Mouse (Mus musculus): ENCODE measurements around the gene Ifngr2.
"Not testable (repeated sequence)": the region's sequence is repeated elsewhere in the genome, so short reads cannot be mapped to it uniquely, and the experiment has no call there.

Ifngr2 gene

DNA sequence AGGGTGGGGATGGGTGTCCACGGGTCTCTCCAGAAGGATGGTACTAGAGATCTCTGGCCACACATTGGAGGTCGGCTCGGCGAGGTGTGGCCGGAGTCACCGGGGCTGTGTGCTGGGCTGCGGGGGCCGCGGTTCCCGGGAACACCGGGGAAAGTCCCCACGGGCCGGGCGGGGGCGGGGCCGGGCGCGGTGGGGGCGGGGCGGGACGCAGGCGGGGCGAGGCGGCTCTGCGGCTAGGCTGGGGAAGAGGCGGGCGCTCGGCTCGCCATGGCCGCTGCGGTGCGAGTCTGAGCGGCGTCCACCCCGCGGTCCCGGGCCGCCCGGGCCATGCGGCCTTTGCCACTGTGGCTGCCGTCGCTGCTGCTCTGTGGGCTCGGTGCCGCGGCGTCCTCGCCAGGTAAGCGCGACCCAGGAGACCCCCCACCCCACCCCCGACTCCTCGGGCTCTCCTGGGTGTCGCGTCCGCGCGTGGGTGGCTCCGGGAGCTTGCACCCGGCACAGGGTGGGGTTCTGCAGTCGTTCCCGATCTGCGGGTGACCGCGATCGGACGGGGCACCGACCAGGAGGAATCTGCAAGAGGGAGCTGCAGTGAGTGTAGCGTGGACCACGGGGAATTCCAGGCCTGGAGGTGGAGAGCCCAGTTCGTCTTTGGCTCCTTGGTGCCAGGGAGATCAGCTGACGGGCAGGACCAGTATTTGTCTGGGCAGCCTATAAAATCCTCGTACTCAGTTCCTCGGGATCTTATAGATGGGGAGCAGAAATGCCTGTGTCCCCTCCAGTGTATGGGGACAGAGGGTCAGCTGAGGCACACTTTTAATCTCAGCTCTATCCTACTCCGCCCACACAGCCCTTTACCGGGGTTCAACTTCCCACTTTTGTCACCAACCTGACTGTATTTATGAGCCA, at the start of gene Ifngr2:
Ifngr2 (plus strand) TSS at position 237 of the 906 bp plus-strand sequence.
- DNase-seq (ENCODE audit: low read depth, low spot score): no peak

DNA sequence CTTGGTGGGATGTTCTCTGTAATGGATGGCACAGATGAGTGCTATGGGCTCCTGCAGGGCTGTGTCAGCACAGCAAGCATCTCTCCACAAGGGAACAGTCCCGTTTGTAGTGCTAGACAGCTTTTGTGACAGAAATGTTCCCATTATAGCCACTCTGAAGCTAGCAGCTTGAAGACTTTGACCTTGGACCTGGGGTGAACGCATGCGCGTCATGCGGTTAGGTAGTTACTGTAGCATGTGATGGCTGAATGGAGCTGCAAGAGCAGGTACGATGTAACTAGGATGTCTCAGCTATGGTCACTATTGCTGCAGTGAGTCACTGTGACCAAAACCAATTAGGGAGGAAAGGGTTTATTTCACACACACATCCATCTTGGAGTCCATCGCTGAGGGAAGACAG, 48.8 kb upstream of the Ifngr2 start:
- DNase-seq (ENCODE audit: low read depth, low spot score): no peak

DNA sequence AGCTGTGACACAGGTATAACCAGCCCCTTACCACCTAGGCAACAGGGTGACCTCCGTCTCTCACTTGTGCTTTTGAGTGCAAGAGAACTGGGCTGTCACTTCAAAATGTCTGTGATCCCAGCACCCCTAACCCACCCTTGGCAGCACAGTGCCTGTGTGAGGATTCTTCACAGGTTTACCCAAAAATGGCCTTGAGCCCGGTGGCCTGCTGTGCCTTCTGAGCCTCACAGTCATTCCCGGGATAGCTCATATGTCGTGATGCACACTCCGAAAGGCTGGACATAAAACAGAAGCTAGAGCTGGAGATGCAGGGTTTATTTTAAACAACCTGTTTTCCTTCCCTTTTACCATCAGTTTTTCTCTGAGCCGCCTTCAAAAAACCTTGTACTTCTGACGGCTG, 42.2 kb upstream of the Ifngr2 start:
- DNase-seq (ENCODE audit: low read depth, low spot score): no peak

DNA sequence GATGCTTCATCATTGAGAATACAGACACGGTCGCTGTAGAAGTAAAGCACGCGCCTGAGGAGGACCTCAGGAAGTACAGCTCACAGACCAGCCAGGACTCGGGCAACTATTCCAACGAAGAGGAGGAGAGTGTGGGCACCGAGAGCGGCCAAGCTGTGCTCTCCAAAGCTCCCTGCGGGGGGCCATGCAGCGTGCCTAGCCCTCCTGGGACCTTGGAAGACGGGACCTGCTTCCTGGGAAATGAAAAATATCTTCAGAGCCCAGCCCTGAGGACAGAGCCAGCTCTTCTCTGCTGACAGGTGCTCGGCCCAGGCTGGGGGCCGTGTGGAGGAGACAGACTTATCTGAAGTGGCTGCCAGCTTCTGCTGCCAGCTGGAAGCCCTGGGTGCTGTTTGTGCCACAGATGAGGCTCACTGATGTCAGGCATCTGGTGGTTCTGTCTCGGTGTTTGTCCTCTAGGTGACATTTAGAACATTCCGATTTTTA, 41.7 kb upstream of the Ifngr2 start:
- DNase-seq (ENCODE audit: low read depth, low spot score): no peak

DNA sequence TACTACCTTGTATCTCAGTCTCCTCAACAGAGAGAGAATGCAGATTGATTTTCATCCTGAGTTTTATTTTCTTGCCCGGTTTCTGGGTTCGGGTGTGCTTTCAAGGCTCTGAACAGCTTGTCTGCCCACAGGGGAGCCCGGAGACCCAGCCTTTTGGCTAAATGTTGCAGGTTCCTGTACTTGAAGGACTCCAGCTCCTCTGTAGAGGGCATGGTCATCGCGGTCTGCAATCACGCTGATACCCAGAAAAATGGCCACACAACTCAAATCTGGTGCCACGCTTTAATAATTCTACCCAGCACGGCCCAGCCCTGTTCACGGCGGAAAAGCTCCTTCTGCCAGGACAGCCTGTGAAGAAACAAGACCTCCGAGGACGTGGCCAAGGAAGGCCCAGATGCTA, 40.5 kb upstream of the Ifngr2 start:
- no peak for DNase-seq (ENCODE audit: low read depth, low spot score)

DNA sequence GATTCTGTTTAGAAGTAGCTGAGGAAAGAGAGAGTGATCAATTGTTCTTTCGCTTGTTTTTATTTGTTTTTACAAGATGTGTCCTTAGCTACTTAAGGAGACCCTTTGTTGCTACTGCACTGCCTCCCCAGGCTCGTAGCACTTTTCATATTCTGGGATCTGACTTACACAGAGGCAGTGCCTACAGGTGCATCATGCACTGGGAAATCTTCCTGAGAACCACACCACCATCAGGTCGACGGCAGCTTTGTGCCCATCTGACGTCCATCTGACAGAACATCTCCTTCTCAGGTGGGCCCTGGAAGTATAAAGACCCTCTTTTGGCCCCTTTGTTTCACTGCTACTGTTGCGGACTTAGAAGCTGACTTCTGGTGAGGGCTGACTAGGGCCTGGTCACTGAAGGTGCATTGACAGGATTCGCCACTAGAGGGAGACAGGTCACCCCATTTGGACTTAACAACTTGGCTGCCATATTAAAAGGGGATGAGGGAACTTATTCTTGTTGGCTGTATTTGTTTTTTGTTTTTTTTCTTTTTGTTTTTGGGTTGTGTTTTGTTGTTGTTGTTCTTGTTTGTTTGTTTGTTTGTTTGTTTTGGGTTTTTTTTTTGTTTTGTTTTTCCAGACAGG, 34.6 kb upstream of the Ifngr2 start:
- DNase-seq (ENCODE audit: low read depth, low spot score): peak; percentile 81

DNA sequence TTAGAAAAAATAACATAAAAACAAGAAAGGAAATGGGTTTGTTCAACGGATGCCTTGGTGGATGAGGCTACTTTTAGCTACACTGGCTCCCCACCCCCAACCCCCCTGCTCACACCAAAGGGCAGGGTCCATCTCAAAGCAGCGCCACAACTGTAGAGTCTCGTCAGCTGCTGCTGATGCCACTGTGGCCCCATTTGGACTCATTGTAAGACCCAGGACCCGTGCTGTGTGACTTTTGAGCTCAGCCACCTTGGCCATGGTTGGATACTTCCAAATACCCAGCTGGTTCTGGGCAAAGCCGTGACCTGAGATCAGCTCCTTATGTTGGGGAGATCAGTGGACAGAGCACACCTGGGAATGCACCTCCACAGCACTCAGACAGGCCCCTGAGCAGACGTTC, 33.8 kb upstream of the Ifngr2 start:
- no peak for DNase-seq (ENCODE audit: low read depth, low spot score)

DNA sequence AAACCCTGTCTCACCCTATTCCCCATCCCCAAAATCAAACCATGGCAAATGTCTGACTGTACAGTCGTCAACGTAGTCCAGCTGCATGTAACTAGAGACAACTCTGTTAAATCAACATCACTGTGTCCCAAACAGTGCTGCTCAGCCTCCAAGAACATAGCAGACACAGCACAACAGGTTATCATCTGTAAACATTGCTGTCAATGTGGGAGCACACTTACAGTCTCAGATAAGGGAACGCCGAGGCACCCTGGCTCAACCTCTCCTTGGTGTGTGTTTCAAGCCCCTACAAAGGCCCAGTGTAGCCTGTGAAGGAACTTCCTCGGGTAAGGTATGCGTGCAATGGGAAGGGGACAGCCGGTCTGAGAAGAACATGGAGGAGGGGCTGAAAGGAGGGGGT, 29.9 kb upstream of the Ifngr2 start:
- DNase-seq (ENCODE audit: low read depth, low spot score): no peak

DNA sequence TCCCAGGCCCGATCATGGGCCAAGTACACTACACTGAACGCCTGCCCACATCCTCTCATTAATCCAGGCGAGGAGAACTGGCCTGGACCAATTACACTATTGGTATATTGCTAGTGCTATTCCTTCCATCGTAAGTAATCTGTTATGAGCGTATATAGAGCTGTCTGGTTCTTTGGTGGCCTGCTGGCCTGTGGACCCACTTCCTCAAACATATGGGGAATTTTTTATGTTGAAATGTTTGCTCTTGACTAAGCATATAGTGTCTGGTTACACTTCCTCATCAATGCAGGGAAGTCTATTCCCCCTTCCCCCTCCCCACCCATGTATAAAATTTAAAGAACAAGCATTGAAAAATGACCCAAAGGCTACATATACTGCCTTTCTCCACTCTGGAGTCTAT, 24.8 kb upstream of the Ifngr2 start:
- no peak for DNase-seq (ENCODE audit: low read depth, low spot score)

DNA sequence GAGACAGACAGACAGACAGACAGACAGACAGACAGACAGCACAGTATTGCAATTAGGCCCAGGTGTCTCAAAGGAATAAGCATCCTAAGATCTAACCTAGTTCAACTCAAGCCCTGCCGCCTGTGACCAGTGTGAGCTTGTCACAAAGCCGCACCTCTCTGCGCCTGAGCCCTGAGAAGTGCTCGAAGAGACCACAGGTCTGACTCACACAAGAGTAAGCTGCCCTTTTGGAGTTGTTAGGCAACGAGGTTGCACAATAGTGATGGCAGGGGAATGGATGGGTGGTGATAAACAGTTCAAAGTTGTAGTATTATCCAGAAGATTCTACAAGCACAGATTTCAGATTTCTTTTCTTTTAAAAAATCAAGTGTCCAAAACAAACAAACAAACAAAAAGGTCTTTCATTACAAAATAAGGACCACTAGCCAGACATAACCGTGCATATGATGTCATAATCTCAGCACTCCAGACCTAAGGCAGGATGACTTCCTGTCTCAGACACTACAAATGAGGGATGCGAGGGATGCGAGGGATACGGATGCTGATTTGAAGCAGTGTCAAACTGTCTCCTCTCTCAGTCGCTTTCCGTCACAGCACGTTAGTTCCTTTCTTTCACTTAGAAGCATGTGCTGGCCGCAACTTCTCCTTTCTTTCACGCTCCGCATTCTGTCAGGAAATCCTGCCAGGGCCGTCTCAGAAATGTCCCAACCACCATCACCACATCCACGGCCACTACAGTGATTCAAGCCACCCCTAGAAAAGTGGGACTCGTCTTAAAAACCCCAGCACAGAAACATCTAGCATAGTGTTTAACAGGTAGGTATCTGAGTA, 24.2 kb upstream of the Ifngr2 start:
- DNase-seq (ENCODE audit: low read depth, low spot score): no peak

DNA sequence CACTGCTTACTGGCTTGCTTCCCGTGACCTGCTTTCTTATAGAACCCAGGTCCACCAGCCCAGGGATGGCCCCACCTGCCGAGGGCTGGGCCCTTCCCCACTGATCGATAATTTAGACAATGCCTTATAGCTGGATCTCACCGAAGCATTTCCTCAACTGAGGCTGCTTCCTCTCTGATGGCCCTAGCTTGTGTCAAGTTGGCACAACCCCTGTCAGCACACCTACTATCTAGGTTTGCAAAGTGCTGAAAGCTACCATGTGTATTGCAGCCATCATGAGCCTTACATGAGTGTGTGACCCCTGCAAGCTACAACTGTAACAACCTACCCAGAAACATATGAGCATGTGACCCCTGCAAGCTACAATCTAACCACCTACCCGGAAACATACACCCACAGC, 22.7 kb upstream of the Ifngr2 start:
- DNase-seq (ENCODE audit: low read depth, low spot score): no peak

DNA sequence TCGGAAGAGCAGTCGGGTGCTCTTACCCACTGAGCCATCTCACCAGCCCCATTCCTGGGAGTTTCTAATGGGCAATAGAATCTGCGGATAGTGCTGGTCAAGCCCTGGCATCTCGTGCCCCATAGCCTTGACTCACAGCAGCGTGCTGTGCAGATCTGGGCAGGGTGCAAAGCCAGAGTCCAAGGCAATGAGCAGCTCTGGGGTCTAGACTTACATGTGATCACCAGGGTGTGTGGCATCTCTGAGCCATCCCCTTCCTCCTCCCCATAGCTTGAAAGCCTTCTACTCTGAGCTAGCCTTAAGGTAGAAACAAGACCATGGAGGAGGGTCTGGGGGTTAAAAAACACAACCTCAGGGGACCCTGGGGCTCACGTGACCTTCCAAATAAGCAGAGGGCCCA, 20.6 kb upstream of the Ifngr2 start:
- DNase-seq (ENCODE audit: low read depth, low spot score): no peak

DNA sequence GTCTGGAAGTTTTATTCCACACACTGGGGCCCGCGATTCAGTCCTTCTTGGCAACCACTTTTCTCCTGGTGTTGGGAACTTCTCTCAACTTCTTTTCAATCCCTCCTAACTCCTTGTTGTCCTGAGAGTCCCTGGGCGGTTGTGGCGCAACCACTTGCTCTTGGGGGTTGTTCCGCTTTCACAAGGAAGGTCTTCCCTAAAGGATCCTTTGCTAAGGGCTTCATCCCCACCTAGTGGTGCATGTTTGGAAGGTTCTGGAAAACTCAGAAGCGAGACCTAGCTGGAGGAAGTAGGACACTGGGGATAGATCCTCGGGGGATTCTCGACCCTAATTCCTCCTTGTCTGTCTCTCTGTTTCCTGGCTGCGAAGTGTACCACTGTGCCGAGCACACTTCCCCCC, 19.8 kb upstream of the Ifngr2 start:
- DNase-seq (ENCODE audit: low read depth, low spot score): peak; percentile 75

DNA sequence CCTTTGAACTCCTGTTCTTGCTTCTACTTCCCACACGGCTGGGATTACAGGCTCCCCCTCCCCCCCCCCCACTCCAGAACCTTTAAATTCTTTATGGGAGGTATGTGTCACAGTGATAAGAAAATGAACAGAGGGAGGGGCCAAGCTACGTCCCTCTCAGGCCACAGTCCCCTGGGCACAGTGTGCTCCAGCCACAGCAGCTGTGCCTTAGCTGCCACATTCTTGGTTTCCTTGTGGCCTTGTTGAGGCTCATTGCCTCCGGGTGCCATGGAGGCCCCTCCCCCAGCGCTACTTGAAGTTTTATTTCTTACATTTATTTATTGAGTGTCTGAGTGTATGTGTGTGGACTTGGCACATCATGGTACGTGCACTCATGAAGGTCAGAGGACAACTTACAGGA, 19.4 kb upstream of the Ifngr2 start:
- no peak for DNase-seq (ENCODE audit: low read depth, low spot score)

DNA sequence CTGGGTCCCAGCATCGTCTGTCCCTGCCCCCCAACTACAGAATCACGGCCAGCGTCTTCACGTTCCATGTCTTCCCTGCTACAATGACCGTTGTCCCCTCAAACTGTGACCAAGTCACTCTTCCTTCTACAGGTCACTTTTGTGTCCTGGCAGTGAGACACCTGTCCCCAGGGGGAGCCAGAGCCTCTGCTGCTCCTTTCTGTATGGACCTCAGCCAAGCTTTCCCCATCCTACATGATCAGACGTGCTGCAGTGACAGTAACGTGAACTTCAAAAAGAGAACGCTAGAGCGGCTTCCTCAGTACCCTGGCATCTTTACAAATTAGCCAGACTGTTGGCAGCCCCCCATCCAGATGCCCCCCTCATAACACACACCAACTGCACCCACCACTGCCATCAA, 18.3 kb upstream of the Ifngr2 start:
- DNase-seq (ENCODE audit: low read depth, low spot score): no peak

DNA sequence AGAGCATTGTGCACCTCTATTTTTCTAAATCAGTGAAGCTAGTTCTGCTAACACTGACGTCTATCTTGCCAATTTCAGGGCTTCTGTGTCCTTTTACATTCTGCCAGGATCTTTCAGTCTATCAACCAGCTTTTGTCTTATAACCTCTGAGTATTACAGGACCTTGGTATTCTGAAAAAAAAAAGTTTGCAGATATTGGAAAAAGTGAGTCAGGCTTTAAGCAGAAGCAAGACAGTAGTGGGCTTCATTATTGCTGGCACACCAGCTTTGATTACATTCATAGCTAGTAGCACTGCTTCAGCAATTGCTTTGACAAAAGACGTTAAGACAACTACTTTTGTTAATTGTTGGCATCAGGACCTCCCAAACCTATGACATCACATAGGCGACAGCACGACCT, 16.0 kb upstream of the Ifngr2 start:
- not testable (repeated sequence) for DNase-seq (ENCODE audit: low read depth, low spot score)

DNA sequence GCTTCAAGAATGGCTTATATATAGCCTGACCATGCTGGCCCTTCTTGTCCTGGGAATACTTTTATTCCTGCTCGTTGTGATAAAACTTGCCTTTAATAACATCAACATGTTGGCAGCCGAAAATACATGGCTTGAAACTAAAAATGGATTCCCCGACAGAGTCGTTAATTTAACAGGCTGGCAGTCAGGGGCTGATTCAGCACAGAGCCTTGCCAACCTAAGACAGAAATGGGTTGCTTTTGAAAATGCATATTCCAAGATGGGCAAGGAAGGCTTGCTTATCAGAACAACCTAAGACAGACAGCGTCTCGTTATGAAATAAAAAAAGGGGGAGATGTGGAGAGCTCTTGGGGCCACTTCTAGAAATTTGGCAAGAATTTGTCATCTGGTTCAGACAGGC, 15.0 kb upstream of the Ifngr2 start:
- DNase-seq (ENCODE audit: low read depth, low spot score): no peak

DNA sequence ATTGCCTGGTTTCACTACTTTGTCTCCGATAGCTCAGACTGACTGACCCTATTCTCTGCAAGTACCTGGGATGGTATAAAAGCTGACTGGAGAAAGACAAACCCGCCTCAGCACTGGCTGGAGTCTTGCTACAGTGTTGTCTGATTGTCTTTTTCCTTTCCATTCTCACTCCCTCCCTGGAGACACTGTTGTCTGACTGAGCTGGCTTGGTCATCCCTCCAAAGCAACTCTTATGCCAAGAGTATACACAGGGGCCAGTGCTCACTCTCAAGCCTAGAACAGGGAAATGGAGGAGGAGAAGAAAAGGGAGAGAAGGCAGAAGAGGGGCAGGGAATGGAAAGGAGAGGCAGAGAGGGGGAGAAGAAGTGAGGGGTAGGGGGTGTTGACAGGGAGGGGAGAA, 14.4 kb upstream of the Ifngr2 start:
- DNase-seq (ENCODE audit: low read depth, low spot score): no peak

DNA sequence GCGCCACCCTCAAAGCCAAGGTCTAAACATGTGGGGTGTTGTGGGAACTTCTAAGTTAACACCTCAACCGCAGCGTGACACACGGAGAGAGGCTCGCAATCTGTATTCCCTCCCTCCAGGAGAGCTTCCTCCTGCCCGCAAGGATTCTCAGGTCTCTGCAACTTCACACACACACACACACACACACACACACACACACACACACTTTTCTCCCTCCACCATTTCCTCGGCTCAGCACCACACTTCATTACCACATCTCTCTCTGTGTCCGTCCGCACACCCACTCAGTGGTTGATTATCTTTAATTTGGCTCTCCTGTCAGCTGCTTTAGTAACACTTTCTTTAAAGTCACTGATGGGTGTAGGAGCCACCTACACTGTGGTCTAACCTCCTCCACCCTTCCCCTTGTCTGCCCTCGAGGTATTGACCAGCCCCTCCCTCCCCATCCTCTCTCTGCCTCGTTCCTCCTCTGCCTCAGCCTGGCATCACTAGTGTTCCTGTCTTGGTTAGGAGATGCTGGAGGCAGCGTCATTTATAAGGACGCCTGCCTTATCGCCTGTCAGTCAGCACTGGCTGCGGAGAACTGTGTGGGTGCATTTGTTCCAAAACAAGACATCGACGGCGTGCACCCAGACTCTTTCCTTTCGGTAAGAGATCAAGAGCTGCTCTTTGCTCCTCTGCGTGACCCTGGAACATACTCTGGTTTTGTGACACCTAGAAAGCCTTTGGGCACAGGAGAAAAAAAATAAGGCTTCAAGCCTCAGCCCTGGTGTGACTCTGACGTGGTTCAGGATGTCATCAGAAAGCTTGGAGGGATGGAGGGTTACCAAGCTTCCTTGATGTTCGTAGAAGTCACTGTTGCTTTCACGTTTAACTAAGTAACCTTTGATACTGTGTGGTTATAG, 13.5 kb upstream of the Ifngr2 start:
- DNase-seq (ENCODE audit: low read depth, low spot score): no peak

DNA sequence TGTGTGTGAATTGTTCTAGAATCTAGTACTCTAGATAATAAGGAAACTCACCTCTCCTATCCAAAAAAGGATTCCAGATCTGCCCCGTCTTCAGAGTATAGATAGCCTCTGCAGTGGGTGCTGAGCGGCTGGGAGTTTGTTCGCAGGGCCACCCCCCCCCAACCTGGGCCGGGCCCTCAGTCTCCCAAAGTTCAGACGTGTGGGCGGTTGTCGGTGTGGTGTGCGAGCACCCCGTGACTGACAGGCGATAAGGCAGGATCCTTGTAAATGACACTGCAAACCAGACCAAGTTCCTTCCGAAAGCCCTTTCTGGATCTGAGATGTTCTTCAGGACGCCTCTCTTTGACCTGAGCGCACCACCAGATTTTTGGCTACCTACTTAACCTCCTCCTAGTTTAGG, 12.4 kb upstream of the Ifngr2 start:
- DNase-seq (ENCODE audit: low read depth, low spot score): peak; percentile 87

DNA sequence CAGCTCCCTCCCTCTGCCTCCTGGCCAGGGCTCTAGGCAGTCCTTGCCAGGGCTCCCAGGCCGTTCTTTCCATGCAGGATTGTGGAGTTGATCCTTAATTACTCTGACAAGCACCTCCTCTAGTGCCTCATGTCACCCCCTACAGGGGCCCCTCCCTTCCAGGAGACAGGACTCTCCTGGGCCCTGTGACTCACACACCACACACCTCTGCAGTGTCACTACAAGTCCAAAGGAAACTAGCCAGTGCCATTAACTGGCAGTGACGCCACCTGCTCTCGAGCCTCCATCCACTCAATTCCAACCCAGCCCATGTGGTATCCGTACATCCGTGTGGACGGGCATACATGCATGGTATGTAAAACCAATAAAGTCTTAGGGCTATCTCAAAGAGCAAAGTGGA, 12.0 kb upstream of the Ifngr2 start:
- DNase-seq (ENCODE audit: low read depth, low spot score): no peak
